Mouse (Mus musculus) spleen, postnatal 10 days (tissue): ENCODE measurements at regions not wholly inside any gene's neighbourhood (a gene's known extent, or its start where the extent isn't known, plus 50 kb on each side); places are given as distances from the start of the nearest gene placed in this dataset.

Experiments
- DNase-seq, 2 experiments: peaks; one replicate each; pipeline ENCODE4 v3.0.0; 2021 to 2022; ENCODE audit warnings: low spot score in 2 of 2

DNA sequence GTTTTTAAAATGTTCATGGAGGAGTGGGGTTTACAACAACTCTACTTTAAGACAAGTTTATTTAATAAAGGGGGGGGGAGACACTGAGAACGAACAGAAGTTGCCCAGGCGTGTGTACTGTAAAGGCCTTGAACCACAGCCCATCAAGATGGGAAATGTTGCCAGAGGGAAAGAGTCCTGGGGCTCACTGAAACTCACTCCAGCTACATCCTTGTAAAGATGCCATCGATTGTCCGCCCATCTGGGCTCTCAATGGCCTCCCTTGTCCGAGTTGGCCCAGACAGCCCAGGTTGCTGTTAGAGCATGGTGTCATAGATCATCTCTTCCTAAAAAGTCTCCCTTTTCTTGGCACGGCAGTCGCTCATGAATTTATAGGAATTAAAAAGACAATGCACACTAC lies 462.7 kb upstream of the Gm19410 start:
- no peak for DNase-seq

DNA sequence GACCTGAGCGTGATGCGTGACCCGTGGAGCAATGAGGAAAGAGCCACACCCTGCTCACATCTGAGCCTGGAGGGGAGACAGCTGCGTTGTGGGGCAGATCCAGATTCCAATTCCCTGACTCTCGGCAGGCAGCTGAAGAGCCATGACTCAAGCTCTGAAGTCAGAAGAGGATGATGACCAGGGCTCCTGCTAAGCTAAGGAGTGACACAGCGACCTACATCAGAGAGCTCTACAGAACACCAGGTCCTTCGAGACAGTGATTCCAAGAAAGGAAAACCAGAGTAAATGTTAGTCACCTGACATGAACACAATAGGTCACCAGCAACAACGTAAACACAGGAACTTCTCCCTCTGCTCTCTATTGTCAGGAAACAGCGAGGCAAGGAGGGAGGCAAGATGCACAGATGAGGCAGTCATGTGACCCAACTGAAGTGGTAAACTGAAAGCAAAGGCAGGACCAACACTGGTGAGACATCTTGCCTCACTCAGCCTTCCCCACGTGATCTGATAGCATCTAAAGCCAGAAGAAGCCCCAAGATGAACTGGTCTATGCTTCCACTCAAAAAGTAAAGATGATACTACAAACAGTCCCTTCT lies 444.2 kb upstream of the Gm19410 start:
- DNase-seq = no peak

DNA sequence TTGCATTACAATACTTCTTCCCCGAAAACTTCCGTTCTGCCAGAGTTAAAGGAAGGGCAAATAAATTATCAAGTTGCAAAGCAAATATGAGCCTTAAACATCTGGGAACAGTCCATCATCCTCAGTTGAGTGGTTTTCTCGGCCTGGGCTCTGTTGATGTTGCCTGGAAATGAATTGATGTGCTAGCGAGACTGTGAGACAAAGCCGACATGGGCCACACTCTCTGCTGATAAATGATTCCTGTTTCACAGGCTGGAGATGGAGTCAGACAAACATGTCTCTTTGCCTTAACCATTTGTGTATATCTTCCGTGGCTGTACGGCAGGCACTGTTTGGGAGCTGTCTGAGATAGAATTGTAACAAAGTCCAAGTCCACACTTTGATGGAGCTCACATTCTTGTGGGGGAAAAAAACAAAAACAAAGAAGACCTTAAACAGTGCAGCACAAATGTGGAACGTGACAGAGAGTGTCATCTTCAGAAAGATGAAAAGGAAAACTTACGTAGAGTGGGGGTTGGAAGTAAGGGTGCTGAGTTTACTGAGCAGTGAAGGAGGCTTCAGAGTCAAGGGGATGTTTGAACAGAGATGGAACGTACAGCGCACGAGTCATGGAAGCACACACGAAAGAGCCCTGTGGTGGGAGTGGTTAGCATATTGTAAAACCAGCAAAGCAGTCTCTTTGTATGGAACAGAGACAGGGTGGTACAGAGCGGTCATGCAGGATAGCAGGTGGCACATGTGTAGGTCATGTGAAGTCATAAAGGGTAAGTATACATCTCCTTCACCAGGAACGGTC lies 442.2 kb upstream of the Gm19410 start:
- no peak for DNase-seq
